Mouse (Mus musculus) hindbrain, embryonic 15.5 days (tissue): ENCODE measurements around the gene Pprc1. TPM values are rescaled to one million over a fixed set of nuclear protein-coding genes. Genes with fewer than 3 reads are reported as not detected.
A peak's percentile ranks its signal among the peaks of the same experiment; 100 is the strongest.

ENCODE experiments used
- ATAC-seq: fragments of 200-750 bp; cut with Nextera tagmentation; 2 replicates; pipeline ENCODE4 v1.8.0; 2017; ENCODE audit warnings: low read depth, moderate number of reproducible peaks, moderate TSS enrichment; ENCODE audit not compliant: low FRiP score
- H3K27ac ChIP-seq: fragments of 300-500 bp; sonication (generic); replicated peaks from 2 replicates; pipeline ENCODE4 v1.5.1; 2015; ENCODE audit warnings: mild to moderate bottlenecking, inconsistent platforms
- H3K27me3 ChIP-seq: fragments of 300-500 bp; sonication (generic); 2 replicates; pipeline ENCODE4 v1.6.1; 2015; ENCODE audit warnings: control low read depth, inconsistent platforms
- H3K36me3 ChIP-seq: fragments of 300-500 bp; sonication (generic); 2 replicates; pipeline ENCODE4 v1.6.1; 2015; ENCODE audit warnings: control low read depth, inconsistent platforms
- H3K4me1 ChIP-seq: fragments of 300-500 bp; sonication (generic); replicated peaks from 2 replicates; pipeline ENCODE4 v1.6.1; 2015; ENCODE audit warnings: control low read depth, inconsistent platforms
- H3K4me2 ChIP-seq: fragments of 300-500 bp; sonication (generic); 2 replicates; pipeline ENCODE4 v1.6.1; 2015; ENCODE audit warnings: moderate library complexity, mild to moderate bottlenecking, inconsistent platforms
- H3K4me3 ChIP-seq: fragments of 300-500 bp; sonication (generic); 2 replicates; pipeline ENCODE4 v1.5.1; 2015; ENCODE audit warnings: mild to moderate bottlenecking, inconsistent platforms
- H3K9ac ChIP-seq: fragments of 300-500 bp; sonication (generic); 2 replicates; pipeline ENCODE4 v1.6.1; 2015; ENCODE audit warnings: inconsistent platforms
- H3K9me3 ChIP-seq: fragments of 300-500 bp; sonication (generic); 2 replicates; pipeline ENCODE4 v1.6.1; 2016; ENCODE audit warnings: control low read depth, inconsistent platforms
- WGBS: fragments of 180-500 bp; shearing (Covaris S2); methylation state at CpG from one replicate; pipeline ENCODE4 v1.1.7; 2015; 5-methylcytosine and 5-hydroxymethylcytosine counted together
- polyA plus RNA-seq: library from polyadenylated mRNA; unstranded; fragments of >200 nt; fragmentation: Nextera tagmentation; extraction: Ambion mirVana; gene quantifications from 2 replicates; pipeline ENCODE4 v1.2.1, GENCODE M21; 2015

The Pprc1 gene
- polyA plus RNA-seq, 1 experiment from 2014 or later = 23.4 TPM

DNA sequence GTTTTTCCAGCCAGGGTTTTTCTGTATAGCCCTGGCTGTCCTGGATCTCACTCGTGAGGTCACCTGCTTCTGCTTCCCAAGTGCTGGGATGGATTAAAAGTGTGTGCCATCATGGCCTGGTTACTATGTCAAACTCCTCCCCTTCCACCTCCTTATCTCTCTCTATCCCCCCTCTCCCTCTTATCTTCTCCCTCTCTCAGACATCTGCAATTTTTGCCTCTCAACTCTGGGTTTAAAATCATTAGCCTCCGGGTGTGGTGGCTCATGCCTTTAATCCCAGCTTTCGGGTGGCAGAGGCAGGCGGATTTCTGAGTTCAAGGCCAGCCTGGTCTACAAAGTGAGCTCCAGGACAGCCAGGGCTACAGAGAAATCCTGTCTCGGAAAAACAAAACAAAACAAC lies 29.6 kb downstream of the Pprc1 start:
- ATAC-seq = no peak
- no peak overlapping the region for H3K9ac ChIP-seq
- H3K4me3 ChIP-seq = no peak overlapping the region
- peaks cover 33% of the 10 kb centered on the region for H3K36me3 ChIP-seq
- 91% methylated on average over 5 of the region's 5 CpGs for WGBS
- peaks cover 20% of the 10 kb centered on the region for H3K4me1 ChIP-seq
- no peaks in the 10 kb centered on the region for H3K9me3 ChIP-seq
- no peaks in the 10 kb centered on the region for H3K27me3 ChIP-seq
- no peak overlapping the region for H3K27ac ChIP-seq
- no peak overlapping the region for H3K4me2 ChIP-seq

DNA sequence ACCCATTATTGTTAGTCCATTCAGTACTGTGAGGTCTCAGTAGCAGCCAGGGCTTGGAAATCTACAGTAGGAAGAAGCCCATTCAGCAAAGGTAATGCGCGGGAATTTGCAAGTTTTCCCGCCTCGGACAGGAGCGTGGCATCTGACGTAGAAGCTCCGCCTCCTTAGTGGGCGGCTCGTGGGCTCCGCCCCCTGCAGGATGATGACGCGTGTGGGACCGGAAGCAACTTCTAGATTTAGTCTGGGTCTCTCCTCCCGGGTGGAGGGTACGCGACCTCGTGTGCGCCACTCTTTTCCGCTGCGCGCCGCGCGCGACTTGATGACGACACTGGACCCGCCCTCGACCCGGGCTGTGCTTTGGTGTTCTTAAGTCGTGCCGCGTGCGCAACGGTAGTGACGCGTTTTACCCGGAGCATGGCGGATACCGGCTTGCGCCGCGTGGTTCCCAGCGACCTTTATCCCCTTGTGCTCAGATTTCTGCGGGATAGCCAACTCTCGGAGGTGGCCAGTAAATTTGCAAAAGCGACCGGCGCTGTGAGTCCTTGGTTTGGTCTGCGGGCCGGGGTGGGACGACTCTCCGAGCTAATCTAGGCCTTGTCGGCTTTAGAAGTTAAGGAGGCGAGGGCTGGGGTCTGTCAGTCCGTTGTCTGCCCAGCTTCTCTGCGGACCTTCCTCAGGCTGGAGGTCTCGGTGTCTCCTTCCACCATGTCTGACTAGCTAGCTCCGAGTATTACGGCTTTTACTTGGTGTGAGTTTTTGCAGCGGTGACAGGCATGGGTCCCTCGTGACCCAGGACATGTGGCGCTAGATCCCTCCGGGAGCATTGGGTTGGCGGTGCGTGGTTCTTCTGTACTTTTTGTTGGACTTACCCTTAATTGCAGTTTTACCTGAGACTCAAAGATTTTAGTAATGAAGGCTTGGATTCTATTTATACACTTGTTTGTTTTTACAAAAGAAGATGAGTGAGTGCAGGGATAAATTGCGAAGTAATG lies 31.2 kb downstream of the Pprc1 start, which contains the start of gene Nolc1:
Gene Nolc1, plus strand, starts transcription at position 248 of the 992 bp plus-strand sequence.
- Histone ChIP-seq H3K9me3 (no peaks in the 10 kb centered on the region), H3K27me3 (no peaks in the 10 kb centered on the region), H3K4me1 (peaks cover 20% of the 10 kb centered on the region), H3K9ac (peak within 1 kb of the TSS; percentile 70), H3K4me3 (peak within 1 kb of the TSS; percentile 85), H3K4me2 (peak within 1 kb of the TSS; percentile 88), H3K36me3 (peaks cover 42% of the 10 kb centered on the region), H3K27ac (peak within 1 kb of the TSS; percentile 72)
- WGBS = under 1% methylated on average over 66 of the region's 66 CpGs
- peak; percentile 96 for ATAC-seq

DNA sequence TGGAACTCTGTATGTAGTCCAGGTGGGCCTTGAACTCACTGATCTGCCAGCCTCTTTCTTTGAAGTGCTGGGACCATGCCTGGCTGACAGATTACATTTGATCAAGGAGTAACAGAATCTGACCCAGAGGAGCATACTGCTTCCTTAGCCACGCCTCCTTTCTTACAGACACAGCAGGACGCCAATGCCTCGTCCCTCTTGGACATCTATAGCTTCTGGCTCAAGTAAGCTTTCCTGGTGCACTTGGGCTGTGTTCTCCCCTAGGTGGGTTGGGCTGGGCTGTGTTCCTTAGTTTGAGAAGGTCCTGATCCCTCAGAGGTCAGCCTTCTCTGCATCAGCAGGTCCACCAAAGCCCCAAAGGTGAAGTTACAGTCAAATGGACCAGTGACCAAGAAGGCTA lies 33.8 kb downstream of the Pprc1 start:
- H3K4me3 ChIP-seq = no peak overlapping the region
- H3K4me2 ChIP-seq = no peak overlapping the region
- H3K36me3 ChIP-seq = peaks cover 45% of the 10 kb centered on the region
- no peak overlapping the region for H3K27ac ChIP-seq
- peaks cover 20% of the 10 kb centered on the region for H3K4me1 ChIP-seq
- H3K9ac ChIP-seq = no peak overlapping the region
- 73% methylated on average over 3 of the region's 3 CpGs for WGBS
- no peaks in the 10 kb centered on the region for H3K9me3 ChIP-seq
- no peaks in the 10 kb centered on the region for H3K27me3 ChIP-seq
- ATAC-seq = no peak

DNA sequence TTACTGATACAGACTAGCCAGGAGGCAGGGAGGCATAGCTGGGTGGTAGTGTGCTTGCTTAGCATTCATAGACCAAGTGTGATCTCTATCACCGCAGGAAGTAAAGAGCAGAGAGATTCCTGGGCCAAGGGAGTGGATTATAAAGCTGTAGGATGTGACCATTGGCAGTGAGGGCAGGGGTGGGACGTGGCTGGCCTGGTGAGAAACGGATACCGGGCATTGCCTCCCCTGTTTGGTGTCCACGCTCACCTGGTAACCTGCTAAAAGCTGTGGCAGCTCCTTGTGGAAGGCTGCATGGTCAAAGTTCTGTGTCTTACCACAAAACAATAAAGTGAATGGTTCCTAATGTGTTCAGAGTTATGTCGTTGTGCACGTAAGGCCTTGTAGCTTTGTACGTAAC lies 40.5 kb downstream of the Pprc1 start:
- H3K36me3 ChIP-seq = peaks cover 55% of the 10 kb centered on the region
- H3K4me1 ChIP-seq = no peaks in the 10 kb centered on the region
- H3K4me3 ChIP-seq = no peak overlapping the region
- no peak overlapping the region for H3K27ac ChIP-seq
- no peak overlapping the region for H3K4me2 ChIP-seq
- WGBS = 98% methylated on average over 8 of the region's 8 CpGs
- no peak for ATAC-seq
- no peaks in the 10 kb centered on the region for H3K27me3 ChIP-seq
- H3K9me3 ChIP-seq = no peaks in the 10 kb centered on the region
- H3K9ac ChIP-seq = no peak overlapping the region

DNA sequence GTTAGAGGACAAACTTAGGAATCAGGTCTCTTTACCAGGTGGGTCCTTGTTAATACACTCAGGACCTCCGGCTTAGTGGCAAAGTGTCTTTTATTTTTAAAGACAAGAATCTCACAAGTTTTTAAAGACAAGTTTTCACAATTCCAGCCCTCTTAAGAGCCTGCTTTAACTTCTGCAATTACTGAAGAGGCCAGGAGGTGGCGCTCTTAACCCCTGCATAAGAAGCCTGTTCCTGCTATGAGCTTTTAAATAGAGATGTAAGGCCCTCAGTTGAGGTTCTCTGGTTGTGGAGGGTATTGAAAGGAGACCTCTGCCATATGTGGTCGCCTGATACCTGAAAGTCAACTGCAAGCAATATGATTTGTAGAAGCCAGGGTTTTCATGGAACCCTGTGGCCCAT lies 41.7 kb downstream of the Pprc1 start:
- Histone ChIP-seq H3K27ac (no peak overlapping the region), H3K9me3 (no peaks in the 10 kb centered on the region), H3K4me1 (no peaks in the 10 kb centered on the region), H3K4me3 (no peak overlapping the region), H3K27me3 (no peaks in the 10 kb centered on the region), H3K9ac (no peak overlapping the region), H3K36me3 (peaks cover 43% of the 10 kb centered on the region), H3K4me2 (no peak overlapping the region)
- WGBS = 53% methylated on average over 3 of the region's 3 CpGs
- ATAC-seq = no peak

DNA sequence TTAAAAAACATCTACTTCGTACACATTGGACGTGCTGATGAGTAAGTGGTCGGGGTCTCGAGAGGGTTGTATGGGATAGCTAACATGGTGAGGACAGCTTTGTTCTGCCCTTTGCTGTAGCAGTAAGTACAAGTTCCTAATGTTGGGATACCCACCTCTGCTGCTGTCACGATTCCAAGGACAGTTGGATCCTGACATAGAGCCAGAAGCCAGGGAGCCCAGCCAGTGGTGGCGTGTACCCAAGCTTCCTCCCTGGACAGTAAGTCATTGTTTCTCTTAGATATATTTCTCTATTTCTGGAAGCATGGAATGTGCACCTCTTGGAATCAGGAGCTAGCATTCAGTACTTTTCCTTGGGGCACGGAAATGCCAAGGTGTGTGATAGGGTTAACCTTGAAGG lies 43.2 kb downstream of the Pprc1 start:
- Histone ChIP-seq H3K36me3 (peaks cover 28% of the 10 kb centered on the region), H3K9me3 (no peaks in the 10 kb centered on the region), H3K27ac (no peak overlapping the region), H3K4me2 (no peak overlapping the region), H3K27me3 (no peaks in the 10 kb centered on the region), H3K9ac (no peak overlapping the region), H3K4me1 (no peaks in the 10 kb centered on the region), H3K4me3 (no peak overlapping the region)
- WGBS = 82% methylated on average over 7 of the region's 7 CpGs
- ATAC-seq = no peak

DNA sequence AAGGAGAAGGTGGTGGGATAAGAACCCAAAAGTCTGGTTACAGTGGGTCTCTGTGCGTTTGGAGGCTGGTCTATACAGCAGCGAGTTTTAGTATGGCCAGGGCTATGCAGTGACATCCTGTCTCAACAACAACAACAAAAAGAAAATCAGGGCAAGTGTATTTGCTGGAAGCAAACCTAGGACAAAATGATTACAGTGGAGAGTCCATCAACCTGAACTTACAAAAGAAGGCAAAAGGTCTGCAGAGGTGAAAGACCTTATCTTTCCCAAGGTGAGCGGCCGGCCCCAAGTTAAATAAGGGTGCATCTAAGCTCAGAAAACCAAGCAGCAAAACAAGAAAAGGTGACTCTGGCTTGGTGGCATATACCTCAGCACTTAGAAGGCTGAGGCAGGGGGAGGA lies 47.0 kb downstream of the Pprc1 start:
- no peak for ATAC-seq

DNA sequence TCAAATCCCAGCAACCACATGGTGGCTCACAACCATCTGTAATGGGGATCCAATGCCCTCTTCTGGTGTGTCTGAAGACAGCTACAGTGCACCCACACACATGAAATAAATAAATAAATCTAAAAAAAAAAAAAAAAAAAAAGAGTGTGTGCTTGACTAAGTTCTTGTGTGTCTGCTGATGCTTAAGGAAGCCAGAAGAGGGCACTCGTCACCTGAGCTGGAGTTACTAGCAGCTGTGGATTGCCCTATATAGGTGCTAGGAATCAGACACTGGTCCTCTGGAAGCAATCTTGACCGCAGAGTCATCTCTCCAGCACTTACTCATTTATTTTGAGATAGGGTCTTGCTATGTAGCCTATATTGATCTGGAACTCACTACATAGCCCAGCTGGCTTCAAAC lies 49.5 kb downstream of the Pprc1 start:
- Histone ChIP-seq H3K4me3 (no peak overlapping the region), H3K27me3 (no peaks in the 10 kb centered on the region), H3K4me2 (no peak overlapping the region), H3K36me3 (no peaks in the 10 kb centered on the region), H3K27ac (no peak overlapping the region), H3K9ac (no peak overlapping the region), H3K9me3 (no peaks in the 10 kb centered on the region), H3K4me1 (no peaks in the 10 kb centered on the region)
- ATAC-seq = no peak
- 96% methylated on average over 2 of the region's 2 CpGs for WGBS

More for the DNA sequence above, 47.0 kb downstream of the Pprc1 start:
- WGBS = 95% methylated on average over 4 of the region's 4 CpGs
- Histone ChIP-seq H3K4me3 (no peak overlapping the region), H3K9ac (no peak overlapping the region), H3K27me3 (no peaks in the 10 kb centered on the region), H3K36me3 (no peaks in the 10 kb centered on the region), H3K9me3 (no peaks in the 10 kb centered on the region), H3K4me1 (no peaks in the 10 kb centered on the region), H3K27ac (no peak overlapping the region), H3K4me2 (no peak overlapping the region)

DNA sequence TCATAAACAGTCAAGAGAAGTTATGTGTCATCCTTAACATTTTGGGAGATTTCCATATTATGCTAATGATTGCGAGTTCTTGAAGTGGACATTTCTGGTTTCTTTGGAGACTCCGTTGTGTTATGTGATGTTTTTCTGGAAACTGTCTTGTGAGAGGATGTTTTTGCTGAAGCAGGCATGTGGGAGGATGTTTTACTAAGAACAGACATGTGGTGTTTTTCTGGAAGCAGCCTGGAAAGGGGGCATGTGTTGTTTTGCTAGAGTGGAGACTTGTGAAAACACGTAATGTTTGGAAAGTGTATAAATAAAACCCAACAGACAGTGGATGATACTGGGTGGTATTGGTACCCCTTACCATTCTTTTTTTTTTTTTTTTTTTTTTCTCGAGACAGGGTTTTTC lies 50.6 kb downstream of the Pprc1 start:
- Histone ChIP-seq H3K27me3 (no peaks in the 10 kb centered on the region), H3K9me3 (no peaks in the 10 kb centered on the region), H3K9ac (no peak overlapping the region), H3K4me3 (no peak overlapping the region), H3K4me2 (no peak overlapping the region), H3K36me3 (no peaks in the 10 kb centered on the region), H3K4me1 (no peaks in the 10 kb centered on the region), H3K27ac (no peak overlapping the region)
- 87% methylated on average over 4 of the region's 4 CpGs for WGBS
- ATAC-seq = no peak

DNA sequence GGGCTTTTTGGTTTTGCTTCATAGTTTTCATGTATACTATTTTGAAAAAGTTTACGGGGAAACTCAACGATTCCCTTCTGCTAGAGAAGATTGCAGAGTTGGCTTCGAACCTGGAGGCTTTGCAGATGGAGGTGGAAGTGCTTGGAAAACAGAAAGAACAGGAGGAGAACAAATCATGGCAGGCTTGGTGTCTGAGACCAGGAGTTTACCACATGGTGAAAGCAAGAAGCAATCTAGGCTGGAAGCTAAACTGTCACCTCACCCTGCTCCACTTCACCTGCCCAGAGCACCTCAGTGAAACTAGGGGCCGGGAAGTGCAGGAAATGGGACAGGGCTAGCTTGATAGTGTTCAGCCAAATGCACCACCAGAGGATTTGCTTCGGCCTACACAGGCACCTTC lies 51.7 kb downstream of the Pprc1 start:
- 92% methylated on average over 5 of the region's 5 CpGs for WGBS
- no peak for ATAC-seq
- Histone ChIP-seq H3K9me3 (no peaks in the 10 kb centered on the region), H3K27ac (no peak overlapping the region), H3K4me3 (no peak overlapping the region), H3K9ac (no peak overlapping the region), H3K4me1 (no peaks in the 10 kb centered on the region), H3K27me3 (no peaks in the 10 kb centered on the region), H3K4me2 (no peak overlapping the region), H3K36me3 (no peaks in the 10 kb centered on the region)

DNA sequence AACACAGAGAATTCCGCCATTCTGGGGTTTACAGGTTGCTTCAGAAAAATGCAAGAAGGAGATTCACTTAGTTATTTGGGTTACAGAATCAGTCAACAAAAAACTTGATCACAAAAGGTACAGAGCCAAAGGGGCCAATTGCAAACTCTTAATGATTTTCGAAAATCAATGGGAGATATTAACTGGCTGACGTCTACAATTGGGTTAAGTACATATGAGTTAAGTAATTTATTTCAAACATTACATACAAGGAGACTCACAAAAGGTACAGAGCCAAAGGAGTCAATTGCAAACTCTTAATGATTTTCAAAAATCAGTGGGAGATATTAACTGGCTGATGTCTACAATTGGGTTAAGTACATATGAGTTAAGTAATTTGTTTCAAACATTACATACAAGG lies 54.9 kb downstream of the Pprc1 start:
- Histone ChIP-seq H3K4me2 (no peak overlapping the region), H3K9me3 (no peaks in the 10 kb centered on the region), H3K36me3 (no peaks in the 10 kb centered on the region), H3K27ac (no peak overlapping the region), H3K4me3 (no peak overlapping the region), H3K4me1 (no peaks in the 10 kb centered on the region), H3K27me3 (no peaks in the 10 kb centered on the region), H3K9ac (no peak overlapping the region)
- no peak for ATAC-seq
- WGBS = 93% methylated on average over 3 of the region's 3 CpGs

DNA sequence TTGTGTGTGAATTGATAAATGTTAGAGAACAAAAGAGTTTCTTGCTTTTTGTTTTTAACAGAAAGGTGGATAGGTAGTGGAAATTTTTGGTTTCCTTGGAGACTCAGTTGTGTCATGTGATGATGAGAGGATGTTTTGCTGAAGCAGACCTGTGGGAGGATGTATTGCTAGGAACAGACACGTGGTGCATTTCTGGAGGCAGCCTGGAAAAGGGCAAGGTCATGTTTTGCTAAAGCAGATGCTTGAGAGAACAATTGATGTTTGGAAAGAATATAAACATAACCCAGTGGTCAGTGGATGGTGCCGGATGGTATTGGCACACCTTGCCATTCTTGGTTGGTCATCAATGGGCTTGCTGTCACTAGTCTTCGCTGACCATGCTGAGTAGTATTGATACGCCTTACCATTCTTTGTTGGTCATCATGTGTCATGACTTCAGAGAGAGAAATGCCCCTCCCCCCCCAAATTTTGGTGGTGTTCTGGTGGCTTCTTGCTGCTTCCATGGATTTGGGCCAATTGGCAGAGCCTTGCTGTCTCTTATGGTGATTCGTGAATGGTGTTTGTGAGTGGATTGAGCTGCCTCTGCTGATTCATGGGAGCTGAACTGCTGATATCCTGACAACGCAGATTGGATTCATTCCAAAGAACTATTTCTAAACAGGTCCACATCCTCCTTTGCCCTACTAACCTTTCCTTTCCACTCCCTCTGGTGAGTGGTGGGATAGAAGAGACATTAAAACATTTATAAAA lies 58.9 kb downstream of the Pprc1 start:
- 84% methylated on average over 6 of the region's 6 CpGs for WGBS
- no peaks in the 10 kb centered on the region for H3K4me1 ChIP-seq
- H3K27me3 ChIP-seq = no peaks in the 10 kb centered on the region
- no peak overlapping the region for H3K4me2 ChIP-seq
- H3K9ac ChIP-seq = no peak overlapping the region
- no peak for ATAC-seq
- no peaks in the 10 kb centered on the region for H3K9me3 ChIP-seq
- no peak overlapping the region for H3K27ac ChIP-seq
- H3K36me3 ChIP-seq = no peaks in the 10 kb centered on the region
- H3K4me3 ChIP-seq = no peak overlapping the region
